Mouse (Mus musculus): ENCODE data around the gene Coq8b.
"Not testable (repeated sequence)": the region's sequence is repeated elsewhere in the genome, so short reads cannot be mapped to it uniquely, and the experiment has no call there.

Coq8b gene

GRCm38 (mm10) chr7:27228281-27228821 lies 4.5 kb upstream of the Coq8b start, which contains the start of gene Itpkc:
Gene Itpkc, minus strand, starts transcription at chr7:27228661.
- in situ Hi-C loops (cut with MboI, MseI) = no loop called here

GRCm38 (mm10) chr7:27228865-27229264 lies 4.0 kb upstream of the Coq8b start:
- in situ Hi-C loops (cut with MboI, MseI) = no loop called here

- in situ Hi-C loops (cut with MboI, MseI) = loop anchor here (5.0 kb wide), 1 partner anchor 38 kb away; no protein-coding TSS in a partner anchor
Measured at GRCm38 (mm10) chr7:27230781-27231180, 2.0 kb upstream of the Coq8b start.

GRCm38 (mm10) chr7:27231693-27232331 lies 1.0 kb upstream of the Coq8b start:
- in situ Hi-C loops (cut with MboI, MseI) = loop anchor here (5.0 kb wide), 1 partner anchor 40 kb away; no protein-coding TSS in a partner anchor

GRCm38 (mm10) chr7:27233300-27233699 lies 477 bp downstream of the Coq8b start:
- in situ Hi-C loops (cut with MboI, MseI) = loop anchor here (5.0 kb wide), 1 partner anchor 41 kb away; no protein-coding TSS in a partner anchor

GRCm38 (mm10) chr7:27235726-27236125 lies 2.9 kb downstream of the Coq8b start:
- in situ Hi-C loops (cut with MboI, MseI) = no loop called here

GRCm38 (mm10) chr7:27237527-27237926 lies 4.7 kb downstream of the Coq8b start:
- in situ Hi-C loops (cut with MboI, MseI) = no loop called here

- in situ Hi-C loops (cut with MboI, MseI) = no loop called here
Measured at GRCm38 (mm10) chr7:27238568-27238967, 5.7 kb downstream of the Coq8b start.

- in situ Hi-C loops (cut with MboI, MseI) = no loop called here
Measured at GRCm38 (mm10) chr7:27243211-27243610, 10.4 kb downstream of the Coq8b start.

- in situ Hi-C loops (cut with MboI, MseI) = not testable (repeated sequence)
Measured at GRCm38 (mm10) chr7:27244088-27244487, 11.3 kb downstream of the Coq8b start.

- in situ Hi-C loops (cut with MboI, MseI) = no loop called here
Measured at GRCm38 (mm10) chr7:27249146-27249545, 16.3 kb downstream of the Coq8b start.

GRCm38 (mm10) chr7:27249928-27250327 lies 17.1 kb downstream of the Coq8b start:
- in situ Hi-C loops (cut with MboI, MseI) = no loop called here

- in situ Hi-C loops (cut with MboI, MseI) = no loop called here
Measured at GRCm38 (mm10) chr7:27251946-27252345, 19.1 kb downstream of the Coq8b start.

- in situ Hi-C loops (cut with MboI, MseI) = no loop called here
Measured at GRCm38 (mm10) chr7:27255721-27256120, 22.9 kb downstream of the Coq8b start.

GRCm38 (mm10) chr7:27257046-27257851 lies 24.4 kb downstream of the Coq8b start:
- in situ Hi-C loops (cut with MboI, MseI) = no loop called here

- in situ Hi-C loops (cut with MboI, MseI) = no loop called here
Measured at GRCm38 (mm10) chr7:27257852-27258204, 25.0 kb downstream of the Coq8b start.

GRCm38 (mm10) chr7:27258205-27258899 lies 25.5 kb downstream of the Coq8b start, which contains the start of gene Numbl:
Gene Numbl, plus strand, starts transcription at chr7:27258433.
- in situ Hi-C loops (cut with MboI, MseI) = no loop called here

GRCm38 (mm10) chr7:27259271-27259721 lies 26.5 kb downstream of the Coq8b start:
- in situ Hi-C loops (cut with MboI, MseI) = no loop called here

- in situ Hi-C loops (cut with MboI, MseI) = no loop called here
Measured at GRCm38 (mm10) chr7:27259771-27260170, 26.9 kb downstream of the Coq8b start.

GRCm38 (mm10) chr7:27260856-27261255 lies 28.0 kb downstream of the Coq8b start:
- in situ Hi-C loops (cut with MboI, MseI) = no loop called here

- in situ Hi-C loops (cut with MboI, MseI) = no loop called here
Measured at GRCm38 (mm10) chr7:27261888-27262287, 29.1 kb downstream of the Coq8b start.

GRCm38 (mm10) chr7:27264761-27265160 lies 31.9 kb downstream of the Coq8b start:
- in situ Hi-C loops (cut with MboI, MseI) = no loop called here

Measured in regulatory T cell (primary cell).